Mouse (Mus musculus): ENCODE data around the gene Pum1.

The Pum1 gene

GRCm38 (mm10) chr4:130791811-130792375 lies 128.8 kb downstream of the Pum1 start:
- DNase-seq (ENCODE audit: low spot score in 2 of 2) = no peak

DNA sequence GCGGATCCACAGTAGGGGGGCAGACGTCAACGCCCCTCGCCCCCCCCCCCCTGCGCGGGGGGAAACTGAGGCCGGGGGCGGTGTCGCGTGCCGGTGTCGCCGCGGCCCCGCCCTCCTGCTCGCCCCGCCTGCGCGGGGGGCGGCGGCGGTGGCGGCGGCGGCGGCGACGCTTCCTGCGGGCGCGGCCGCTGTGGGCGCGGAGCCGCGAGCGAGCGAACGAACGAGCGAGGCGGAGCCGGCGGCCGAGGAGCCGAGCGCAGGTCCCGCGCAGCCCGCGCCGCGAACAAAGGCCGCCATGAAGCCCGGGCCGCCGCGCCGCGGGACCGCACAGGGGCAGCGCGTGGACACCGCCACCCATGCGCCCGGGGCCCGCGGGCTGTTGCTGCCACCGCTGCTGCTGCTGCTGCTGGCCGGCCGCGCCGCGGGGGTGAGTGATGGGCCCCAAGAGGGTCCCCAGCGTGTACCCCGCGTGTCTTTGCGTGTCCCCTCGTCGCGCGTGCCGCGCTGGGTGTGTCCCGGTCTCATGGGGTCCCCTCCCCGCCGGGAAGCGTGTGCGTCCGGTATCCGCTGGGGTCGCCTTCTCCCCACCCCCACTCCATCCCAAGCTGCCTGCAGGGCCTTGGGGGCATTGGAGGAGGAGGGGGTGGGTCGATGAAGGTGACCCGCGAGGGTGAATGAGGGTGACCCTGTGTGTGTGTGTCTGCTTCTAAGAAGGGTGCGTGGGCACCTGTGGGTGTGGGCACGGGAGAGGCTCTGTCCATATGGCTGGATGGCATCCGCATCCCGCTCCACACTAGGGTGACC lies 129.5 kb downstream of the Pum1 start, which contains the start of gene Sdc3:
Gene Sdc3, plus strand, starts transcription at position 162 of the 804 bp plus-strand sequence.
- no peak for DNase-seq (ENCODE audit: low spot score in 2 of 2)

DNA sequence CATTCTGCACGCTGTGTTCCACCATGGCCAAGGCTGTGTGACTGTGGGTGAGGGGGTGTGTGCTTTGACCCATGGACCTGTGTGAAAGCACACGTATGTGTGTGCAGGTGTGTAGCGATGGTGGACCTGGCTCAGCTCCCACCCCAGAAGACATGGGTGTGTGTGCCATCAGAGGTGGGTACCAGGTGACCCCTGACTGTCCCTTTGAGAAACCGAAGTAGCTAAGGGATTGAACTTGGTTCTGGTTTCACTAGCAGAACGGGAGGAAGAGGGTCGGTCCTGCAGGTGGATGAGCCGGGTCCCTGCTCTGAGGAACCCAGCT lies 130.0 kb downstream of the Pum1 start:
- no peak for DNase-seq (ENCODE audit: low spot score in 2 of 2)

DNA sequence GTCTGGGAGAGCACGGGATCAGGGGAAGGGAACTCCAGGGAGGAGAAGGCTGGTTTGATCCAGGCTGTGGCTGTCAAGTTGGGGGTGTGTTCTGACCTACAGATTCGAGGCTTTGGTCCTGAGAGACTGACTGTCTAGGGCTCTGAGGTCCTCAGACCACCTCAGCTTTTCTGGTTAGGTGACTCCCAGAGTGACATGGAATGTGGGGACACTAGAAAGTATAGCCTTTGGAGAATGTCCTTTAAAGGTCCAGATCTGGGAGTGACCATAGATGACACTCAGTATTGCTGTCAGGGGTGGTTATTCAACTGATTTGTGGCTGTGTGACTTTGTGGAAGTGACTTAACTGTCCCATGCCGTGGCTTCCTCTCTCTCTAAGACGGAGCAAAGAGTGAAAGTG lies 131.7 kb downstream of the Pum1 start:
- DNase-seq (ENCODE audit: low spot score in 2 of 2) = no peak

GRCm38 (mm10) chr4:130795970-130796369 lies 132.8 kb downstream of the Pum1 start:
- no peak for DNase-seq (ENCODE audit: low spot score in 2 of 2)

- DNase-seq (ENCODE audit: low spot score in 2 of 2) = no peak
Measured at GRCm38 (mm10) chr4:130797201-130798051, 134.3 kb downstream of the Pum1 start.

DNA sequence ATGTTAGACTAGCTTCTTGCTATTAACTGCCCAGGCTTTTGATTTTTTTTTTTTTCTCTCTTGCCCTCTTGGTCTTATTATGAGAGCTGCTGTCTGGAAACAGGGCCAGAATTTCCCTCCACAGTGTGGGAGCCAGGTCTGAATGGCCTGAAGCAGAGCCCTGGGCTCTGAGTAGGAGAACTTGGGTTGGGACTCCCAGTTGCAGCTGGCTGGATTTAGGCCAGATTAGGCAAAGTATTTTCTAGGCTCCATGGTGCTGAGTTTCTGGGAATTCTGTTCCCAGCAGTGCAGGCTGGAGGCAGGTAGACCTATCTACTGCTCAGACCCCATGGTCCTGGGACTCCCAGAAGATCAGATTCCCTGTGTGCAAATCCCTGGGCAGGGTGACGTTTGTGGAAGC lies 135.3 kb downstream of the Pum1 start:
- DNase-seq (ENCODE audit: low spot score in 2 of 2) = no peak

GRCm38 (mm10) chr4:130799118-130799517 lies 136.0 kb downstream of the Pum1 start:
- DNase-seq (ENCODE audit: low spot score in 2 of 2) = no peak

DNA sequence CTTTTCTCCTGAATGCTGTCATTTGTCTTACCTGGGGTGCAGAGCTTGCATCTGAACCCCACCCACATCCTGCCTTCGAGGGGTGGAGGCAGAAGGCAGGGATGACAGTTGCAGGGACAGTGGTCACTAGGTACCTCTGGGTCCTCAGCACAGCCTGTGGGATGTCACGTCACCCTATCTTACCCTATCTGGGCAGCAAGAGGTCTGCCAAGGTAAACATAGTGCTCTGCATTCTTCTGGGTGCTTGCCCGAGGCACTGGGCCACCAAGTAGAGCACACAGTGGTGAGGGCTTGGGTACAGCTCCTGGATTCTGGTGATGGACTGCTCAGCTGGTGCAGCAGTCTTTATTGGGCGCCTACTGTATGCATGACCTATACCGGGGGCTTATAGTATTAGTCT lies 136.5 kb downstream of the Pum1 start:
- DNase-seq (ENCODE audit: low spot score in 2 of 2) = no peak

DNA sequence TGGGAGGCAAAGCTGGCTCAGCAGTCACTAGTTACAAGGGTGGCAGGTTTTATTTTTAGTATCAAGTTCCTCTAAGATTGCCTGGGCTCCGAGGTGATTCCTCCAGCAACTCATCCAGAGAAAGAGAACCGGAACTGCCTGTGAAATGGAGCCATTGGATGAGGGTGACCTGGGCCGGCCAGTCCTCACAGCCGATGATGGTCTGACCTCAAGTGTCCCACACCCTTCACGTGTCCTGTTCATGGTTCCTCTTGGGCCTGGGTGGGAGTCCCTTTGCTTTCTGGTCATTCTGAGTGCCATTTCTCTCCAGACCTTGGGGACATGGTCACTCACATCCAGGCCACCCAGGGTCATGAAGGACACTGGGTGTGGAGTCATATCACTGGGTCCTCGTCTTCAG lies 137.0 kb downstream of the Pum1 start:
- DNase-seq (ENCODE audit: low spot score in 2 of 2) = no peak

DNA sequence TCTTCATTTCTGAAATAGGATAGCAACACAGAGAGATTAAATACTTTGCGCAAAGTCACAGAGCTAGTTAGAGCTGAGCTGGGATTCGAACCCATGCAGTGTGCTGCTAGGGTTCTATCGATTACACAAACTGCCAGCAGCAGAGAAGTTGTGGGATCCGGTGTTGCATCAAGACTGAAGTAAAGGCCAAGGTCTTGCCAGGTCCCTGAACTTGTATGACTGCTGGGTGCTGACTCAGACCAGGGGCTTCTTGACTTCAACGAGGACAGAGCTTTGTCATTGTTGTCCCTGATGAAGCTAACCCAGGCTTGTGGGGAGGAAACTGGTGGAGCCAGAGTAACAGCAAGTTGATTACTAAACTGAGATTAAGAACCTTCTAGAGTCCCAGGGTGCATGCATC lies 138.1 kb downstream of the Pum1 start:
- DNase-seq (ENCODE audit: low spot score in 2 of 2) = no peak

GRCm38 (mm10) chr4:130801624-130802329 lies 138.7 kb downstream of the Pum1 start:
- DNase-seq (ENCODE audit: low spot score in 2 of 2) = no peak

DNA sequence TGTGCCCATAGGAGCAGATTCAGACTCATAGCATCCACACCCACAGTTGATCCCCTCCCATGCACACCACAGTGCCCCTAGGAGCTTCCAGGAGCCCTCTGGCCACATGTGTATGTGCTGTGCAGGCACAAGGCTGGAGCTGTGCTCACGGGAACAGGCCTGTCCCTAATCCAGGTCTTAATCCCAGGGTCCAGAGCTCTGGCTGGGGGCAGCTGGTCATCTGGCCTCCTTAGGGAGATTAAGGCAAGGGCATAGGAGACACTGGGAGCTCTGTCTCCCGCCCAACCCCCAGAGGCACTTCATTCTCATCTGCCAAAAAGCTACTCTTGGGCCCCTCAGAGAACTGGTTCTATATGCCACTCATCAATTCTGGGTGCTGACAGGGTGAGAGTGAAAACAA lies 140.5 kb downstream of the Pum1 start:
- no peak for DNase-seq (ENCODE audit: low spot score in 2 of 2)

DNA sequence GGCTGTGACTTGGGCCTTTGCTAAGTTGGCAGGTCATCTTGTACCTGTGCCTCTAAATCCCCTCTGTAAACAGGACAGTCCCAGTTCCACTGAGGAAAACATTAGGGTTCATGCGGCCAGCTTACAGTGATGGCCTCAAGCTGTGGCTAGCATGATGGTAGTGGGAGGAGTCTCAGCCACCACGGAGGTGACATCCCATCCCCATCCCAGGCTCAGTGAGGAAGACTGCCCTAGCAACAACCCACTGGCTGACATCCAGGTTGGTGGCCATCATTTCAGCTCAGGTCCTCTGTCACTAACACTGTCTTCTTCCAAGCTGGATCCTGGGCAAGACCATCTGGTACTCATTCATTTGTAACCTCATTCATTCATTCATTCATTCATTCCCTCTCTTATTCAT lies 141.2 kb downstream of the Pum1 start:
- no peak for DNase-seq (ENCODE audit: low spot score in 2 of 2)

GRCm38 (mm10) chr4:130804771-130805361 lies 141.7 kb downstream of the Pum1 start:
- peak; percentile 70 to 72 for DNase-seq (ENCODE audit: low spot score in 2 of 2)

DNA sequence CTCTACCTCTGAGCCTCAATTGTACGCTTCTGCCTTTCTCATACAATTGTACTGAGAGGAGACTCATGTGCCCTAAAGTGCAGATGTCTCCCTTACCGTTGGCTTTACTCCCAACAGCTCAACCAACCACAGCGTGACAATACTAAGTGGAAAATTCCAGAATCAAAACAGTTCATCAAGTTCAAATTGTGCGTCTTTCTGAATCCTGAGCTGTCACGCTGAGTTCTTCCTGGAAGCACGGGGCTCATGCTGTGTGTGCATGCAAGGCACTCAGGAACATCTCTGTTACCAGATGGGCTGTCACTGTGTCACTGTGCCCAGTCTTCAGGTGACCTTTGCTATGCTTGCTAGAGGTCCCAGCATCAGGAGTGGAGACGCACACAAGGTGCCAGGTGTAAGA lies 142.6 kb downstream of the Pum1 start:
- DNase-seq (ENCODE audit: low spot score in 2 of 2) = no peak

DNA sequence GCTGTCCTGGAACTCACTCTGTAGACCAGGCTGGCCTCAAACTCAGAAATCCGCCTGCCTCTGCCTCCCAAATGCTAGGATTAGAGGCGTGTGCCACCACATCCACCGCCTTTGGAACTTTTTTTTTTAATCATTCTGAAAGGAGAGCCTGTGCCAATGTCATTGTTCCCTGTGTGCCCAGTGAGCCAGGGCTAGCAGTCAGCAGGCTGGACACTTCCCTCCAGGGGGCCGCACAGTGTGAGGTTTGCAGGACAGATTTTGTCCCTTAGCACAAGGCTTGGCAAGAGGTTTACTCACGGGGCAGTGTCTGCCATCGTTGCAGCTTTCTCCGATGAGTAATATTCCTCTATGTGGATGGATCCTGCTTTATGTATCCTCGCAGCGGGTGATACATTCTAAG lies 143.6 kb downstream of the Pum1 start:
- DNase-seq (ENCODE audit: low spot score in 2 of 2) = no peak

DNA sequence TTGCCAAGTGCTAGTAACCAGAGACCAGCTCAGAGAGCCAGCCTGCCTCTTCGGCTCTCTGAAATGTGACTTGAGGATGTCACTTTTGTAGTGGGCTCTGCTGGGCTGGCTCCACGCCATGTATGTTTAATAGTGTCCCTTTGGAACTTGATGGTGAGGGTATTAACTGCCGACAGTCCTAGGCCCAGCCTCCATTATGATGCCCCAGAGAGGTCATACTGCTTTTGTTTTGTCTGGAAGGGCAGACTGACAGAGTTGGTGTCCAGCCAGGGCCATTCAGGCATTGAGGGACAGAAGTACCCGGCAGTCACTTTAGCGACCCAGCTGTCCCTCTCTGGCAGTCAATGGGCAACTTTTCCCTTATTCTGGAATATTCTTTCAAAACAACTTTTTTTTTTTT lies 146.7 kb downstream of the Pum1 start:
- DNase-seq (ENCODE audit: low spot score in 2 of 2) = no peak

DNA sequence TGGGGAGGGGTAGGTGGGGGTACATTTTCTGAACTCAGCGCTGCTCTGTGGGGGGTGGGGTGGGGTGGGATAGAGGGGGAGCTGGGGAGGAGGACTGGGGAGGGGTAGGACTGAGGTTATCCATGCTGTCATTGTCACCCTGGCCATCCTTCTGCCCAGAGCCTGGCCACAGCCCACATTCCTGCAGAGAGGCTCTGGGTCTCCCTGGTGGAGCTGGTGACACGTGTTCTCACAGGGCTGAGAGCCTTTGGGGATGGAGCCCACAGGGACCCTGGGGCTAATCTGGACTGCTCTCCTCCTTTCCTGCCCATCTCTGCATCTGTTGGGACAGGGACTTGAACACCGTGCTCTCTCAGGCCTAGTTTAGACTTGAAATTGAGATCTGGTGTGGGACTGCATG lies 147.7 kb downstream of the Pum1 start:
- DNase-seq (ENCODE audit: low spot score in 2 of 2) = no peak

DNA sequence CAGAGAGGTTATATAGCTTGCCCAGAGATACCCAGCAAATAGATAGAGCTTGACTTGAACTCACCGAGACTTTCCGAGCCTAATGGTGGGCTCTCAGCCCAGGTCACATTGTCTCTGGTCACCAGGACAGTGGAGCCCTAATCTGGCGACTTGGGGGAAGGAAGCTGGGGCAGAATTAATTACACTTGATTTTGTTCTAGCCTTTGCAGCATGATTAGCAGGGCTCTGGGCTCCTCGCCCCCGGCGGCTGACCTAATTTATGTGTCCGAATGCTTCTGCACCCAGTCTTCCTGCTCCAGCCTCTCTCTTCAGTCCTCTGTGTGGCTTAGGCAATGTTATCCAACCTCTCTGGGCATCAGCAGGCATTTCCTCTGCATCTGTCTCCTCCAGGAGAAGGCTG lies 148.3 kb downstream of the Pum1 start:
- no peak for DNase-seq (ENCODE audit: low spot score in 2 of 2)

- DNase-seq (ENCODE audit: low spot score in 2 of 2) = no peak
Measured at GRCm38 (mm10) chr4:130813958-130814357, 150.8 kb downstream of the Pum1 start.

All from frontal cortex, postnatal 10 days (tissue).